Mouse (Mus musculus): ENCODE measurements around the gene Armc8.

DNA sequence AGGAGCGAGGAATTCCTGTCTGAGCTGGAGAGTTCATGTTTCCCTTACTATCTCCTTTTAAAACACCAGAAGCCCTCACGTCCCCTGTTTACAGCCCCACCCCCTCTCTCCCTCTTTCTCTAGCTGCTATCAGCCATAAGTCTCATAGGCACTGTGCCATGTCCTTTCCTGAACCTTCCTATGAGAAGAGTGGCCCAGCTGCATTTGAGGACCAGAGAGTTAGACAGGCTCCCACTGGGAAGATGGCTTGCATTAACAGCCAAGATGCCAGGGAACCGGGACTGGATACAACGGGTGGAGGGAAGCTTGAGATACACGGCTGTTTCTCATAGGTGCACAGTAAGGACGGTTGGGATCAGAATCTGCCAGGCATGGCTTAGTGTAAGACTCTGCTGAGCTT, 103.8 kb downstream of the Armc8 start:
- TF ChIP-seq POLR2A (IDR thresholded peaks at IDR 0.05; ENCODE audit: insufficient read length, low read depth) (no peak), USF1 (IDR thresholded peaks at IDR 0.05; ENCODE audit: low read depth) (no peak), MYOG (IDR thresholded peaks at IDR 0.05; ENCODE audit: control insufficient read depth in 1 of 3, insufficient read depth in 1 of 3, insufficient read length in 2 of 3, low read depth in 2 of 3) (no peak), MAX (IDR thresholded peaks at IDR 0.05; ENCODE audit: low read depth) (no peak), CEBPB (IDR thresholded peaks at IDR 0.05; ENCODE audit: insufficient read depth, poor library complexity, severe bottlenecking) (no peak), TCF12 (IDR thresholded peaks at IDR 0.05; ENCODE audit: insufficient read depth, poor library complexity, severe bottlenecking) (no peak)
